ENCODE assay signal across 15 mouse cellular contexts in genomic region chr3:101095761-101096449, GRCm38 (mm10). TPM values are rescaled to one million over a fixed set of nuclear protein-coding genes. Genes with fewer than 3 reads are reported as not detected.
DNase-seq lines count a peak whose midpoint lies in the region; ATAC-seq and TF ChIP-seq lines count a peak whose summit lies in the region.
"Had no signal": no experiment of that assay in that cellular context is flagged by ENCODE, and none has a peak within 500 bp of the region (broad histone marks: within the 10 kb centered on the region; RNA-seq: fewer than 3 reads in every experiment).

No protein-coding gene starts in this region.

- TF ChIP-seq CTCF in hindbrain, postnatal 0 days (IDR thresholded peaks at IDR 0.05; ENCODE audit: low read depth), result 0 out of 2 replicates have a peak, but pooled peaks have one; percentile 11
- peak; percentile 42; the same call in 1 of the 2 replicates for TF ChIP-seq CTCF in stomach, postnatal 0 days (IDR thresholded peaks at IDR 0.05; ENCODE audit: low read depth)

- H3K27me3 ChIP-seq in hindbrain, postnatal 0 days (ENCODE audit: insufficient read depth, low read length), result no peaks in the 10 kb centered on the region
- no peaks in the 10 kb centered on the region for H3K27me3 ChIP-seq in hindbrain, embryonic 10.5 days (ENCODE audit: insufficient read depth, poor library complexity, severe bottlenecking)
- no peaks in the 10 kb centered on the region for H3K27me3 ChIP-seq in stomach, postnatal 0 days (ENCODE audit: control insufficient read depth, insufficient read depth, low read length)
- H3K27me3 ChIP-seq: CH12.LX had no signal

- WGBS in hindbrain, postnatal 0 days, result 71% methylated on average over 5 of the region's 5 CpGs
- 85% methylated on average over 5 of the region's 5 CpGs for WGBS in hindbrain, embryonic 10.5 days
- 59% methylated on average over 5 of the region's 5 CpGs for WGBS in stomach, postnatal 0 days

- no peak overlapping the region for H3K27ac ChIP-seq in hindbrain, postnatal 0 days
- no peak overlapping the region for H3K27ac ChIP-seq in hindbrain, embryonic 10.5 days
- H3K27ac ChIP-seq in stomach, postnatal 0 days (replicated peaks), result peak overlapping the region; percentile 49; the same call in 1 of the 2 replicates
- H3K27ac ChIP-seq: heart, adult 2 months had no signal

- no peak overlapping the region for H3K9ac ChIP-seq in hindbrain, postnatal 0 days (replicated peaks; ENCODE audit: low read length)
- H3K9ac ChIP-seq in stomach, postnatal 0 days (ENCODE audit: low read length), result no peak overlapping the region
- H3K9ac ChIP-seq: lung, embryonic 14.5 days had no signal

- H3K4me1 ChIP-seq in hindbrain, postnatal 0 days (ENCODE audit: insufficient read depth, low read length), result no peaks in the 10 kb centered on the region
- peaks cover 18% of the 10 kb centered on the region; the same call in 1 of the 2 replicates for H3K4me1 ChIP-seq in hindbrain, embryonic 10.5 days (replicated peaks)
- peaks cover 3% of the 10 kb centered on the region for H3K4me1 ChIP-seq in stomach, postnatal 0 days (replicated peaks; ENCODE audit: control insufficient read depth, insufficient read depth)

- ATAC-seq in hindbrain, postnatal 0 days, result no peak
- ATAC-seq in stomach, postnatal 0 days (ENCODE audit: low FRiP score, low TSS enrichment), result peak; percentile 86

- H3K9me3 ChIP-seq in hindbrain, postnatal 0 days (ENCODE audit: low read length), result no peaks in the 10 kb centered on the region
- H3K9me3 ChIP-seq in hindbrain, embryonic 10.5 days, result no peaks in the 10 kb centered on the region
- no peaks in the 10 kb centered on the region for H3K9me3 ChIP-seq in stomach, postnatal 0 days (ENCODE audit: control insufficient read depth, low read length)

- no peaks in the 10 kb centered on the region for H3K36me3 ChIP-seq in hindbrain, postnatal 0 days (ENCODE audit: insufficient read depth, low read length)
- no peaks in the 10 kb centered on the region for H3K36me3 ChIP-seq in hindbrain, embryonic 10.5 days
- H3K36me3 ChIP-seq in stomach, postnatal 0 days (ENCODE audit: control insufficient read depth, insufficient read depth, low read length), result no peaks in the 10 kb centered on the region

- peak; percentile 76 for TF ChIP-seq EP300 in stomach, postnatal 0 days (optimal IDR thresholded peaks at IDR 0.05)

- no peak overlapping the region for H3K4me2 ChIP-seq in hindbrain, postnatal 0 days (ENCODE audit: low read depth, low read length)
- H3K4me2 ChIP-seq in stomach, postnatal 0 days (replicated peaks; ENCODE audit: low read depth), result no peak overlapping the region
- H3K4me2 ChIP-seq: lung, embryonic 14.5 days had no signal

- DNase-seq in cerebellum, postnatal 10 days, result peak; percentile 74 to 77
- DNase-seq in cerebellum, adult 11-12 months, result no peak
- peak; percentile 48 for DNase-seq in hindbrain, postnatal 0 days (ENCODE audit: low spot score)
- no peak for DNase-seq in hindbrain, embryonic 10.5 days (ENCODE audit: low spot score)
- DNase-seq in right cerebral cortex, adult 2 months (ENCODE audit: low spot score in 2 of 2), result peak; percentile 36 to 58
- DNase-seq in right cerebral cortex, postnatal 10 days (ENCODE audit: low spot score in 2 of 2), result no peak
- peak; percentile 41 for DNase-seq in stomach, postnatal 0 days (ENCODE audit: low spot score)
- no peak for DNase-seq in urinary bladder, postnatal 25 days (ENCODE audit: low spot score)
- DNase-seq: adrenal gland, adult 2 months; heart, adult 2 months; heart, postnatal 36 days; kidney, postnatal 14 days; liver; lung, embryonic 14.5 days had no signal

- no peak overlapping the region for H3K4me3 ChIP-seq in hindbrain, postnatal 0 days (ENCODE audit: low read length)
- H3K4me3 ChIP-seq in hindbrain, embryonic 10.5 days, result no peak overlapping the region
- H3K4me3 ChIP-seq in stomach, postnatal 0 days (ENCODE audit: low read depth, low read length), result no peak overlapping the region
- H3K4me3 ChIP-seq: heart, adult 2 months had no signal

RNA-seq across cellular contexts. Expression of gene Ptgfrn, which starts 14.2 kb away (rescaled TPM):
- total RNA-seq in hindbrain, postnatal 0 days (2014; rRNA removed), result 51.0 and 52.5 TPM in 2 replicates
- polyA plus RNA-seq in hindbrain, postnatal 0 days (2015; fragmentation: Nextera tagmentation; extraction: Ambion mirVana), result 3.9 and 4.1 TPM in 2 replicates
- 2.0 and 2.1 TPM in 2 replicates for polyA plus RNA-seq in hindbrain, embryonic 10.5 days (2016; fragmentation: Nextera tagmentation; extraction: Ambion mirVana)
- polyA plus RNA-seq in stomach, postnatal 0 days (2015; fragmentation: Nextera tagmentation; extraction: Ambion mirVana), result 5.3 and 5.8 TPM in 2 replicates
- total RNA-seq: CH12.LX had no signal

Comparison
In these comparisons a context has a peak if more than half of its experiments do, and no peak if none do; other contexts are left out.
1. DNase-seq: peak in cerebellum, postnatal 10 days (2 of 2), hindbrain, postnatal 0 days (single experiment), right cerebral cortex, adult 2 months (2 of 2) and stomach, postnatal 0 days (single experiment); none in cerebellum, adult 11-12 months (single experiment), hindbrain, embryonic 10.5 days (single experiment), right cerebral cortex, postnatal 10 days (0 of 2) and urinary bladder, postnatal 25 days (single experiment).